Mouse (Mus musculus) c-Kit-positive CD71-negative TER-119-negative erythroid progenitor cells, embryonic 14.5 days (primary cell): ENCODE data around the gene Dnah7b.
"Not testable (repeated sequence)": the region's sequence is repeated elsewhere in the genome, so short reads cannot be mapped to it uniquely, and the experiment has no call there.

Experiments used
- DNase-seq: peaks from one replicate; pipeline ENCODE4 v3.0.0-alpha.2; 2013; ENCODE audit warnings: low read depth

Gene Dnah7b

DNA sequence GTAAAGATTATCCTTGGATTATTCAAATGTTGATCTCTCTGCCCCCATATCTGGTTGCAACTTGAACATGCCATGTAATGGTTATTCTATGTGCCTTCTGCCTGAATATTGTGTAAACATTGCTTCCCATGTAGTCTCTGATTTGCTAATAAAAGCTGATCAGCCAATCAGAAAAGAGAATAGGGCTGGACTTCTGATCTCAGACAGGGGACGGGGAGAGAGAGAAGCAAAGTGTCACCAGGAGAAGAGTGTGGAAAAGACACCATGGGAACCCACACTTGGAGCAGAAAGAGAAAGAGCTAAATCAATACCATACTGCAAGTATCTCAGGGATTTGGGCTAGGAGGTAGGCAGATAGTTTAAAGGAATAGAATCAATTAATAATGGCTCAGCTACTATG lies at the start of gene Dnah7b:
Dnah7b (plus strand) TSS at position 301 of the 400 bp plus-strand sequence.
- DNase-seq, result no peak

DNA sequence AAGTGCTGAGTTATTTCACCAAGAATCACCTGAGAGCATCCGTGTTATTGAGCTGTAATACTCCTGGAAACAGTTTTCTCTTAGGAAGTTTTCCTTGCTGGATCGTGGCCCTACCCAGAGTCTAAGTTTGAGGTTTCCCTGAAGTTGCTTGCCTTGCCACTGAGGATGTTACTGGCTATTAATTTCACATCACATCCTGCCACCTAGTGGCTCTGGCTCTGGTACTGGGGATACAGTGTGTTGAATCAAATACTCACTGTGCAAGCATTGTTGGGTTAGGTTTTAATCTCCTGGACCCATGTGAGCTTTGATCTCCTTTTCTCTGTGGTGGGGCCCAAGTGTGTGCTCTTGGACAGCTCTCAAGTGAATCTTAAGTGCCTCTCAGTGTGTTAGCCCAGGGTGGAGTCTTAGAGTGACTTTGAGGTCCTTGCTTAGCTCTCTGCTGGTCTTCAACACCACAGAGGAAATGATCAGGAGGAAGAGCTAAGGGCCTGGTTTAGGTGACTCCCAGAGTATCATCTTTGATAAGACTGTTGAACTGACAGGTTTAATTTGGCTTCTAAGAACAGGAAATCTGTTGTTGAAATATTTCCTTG lies 47.6 kb upstream of the Dnah7b start:
- no peak for DNase-seq

DNA sequence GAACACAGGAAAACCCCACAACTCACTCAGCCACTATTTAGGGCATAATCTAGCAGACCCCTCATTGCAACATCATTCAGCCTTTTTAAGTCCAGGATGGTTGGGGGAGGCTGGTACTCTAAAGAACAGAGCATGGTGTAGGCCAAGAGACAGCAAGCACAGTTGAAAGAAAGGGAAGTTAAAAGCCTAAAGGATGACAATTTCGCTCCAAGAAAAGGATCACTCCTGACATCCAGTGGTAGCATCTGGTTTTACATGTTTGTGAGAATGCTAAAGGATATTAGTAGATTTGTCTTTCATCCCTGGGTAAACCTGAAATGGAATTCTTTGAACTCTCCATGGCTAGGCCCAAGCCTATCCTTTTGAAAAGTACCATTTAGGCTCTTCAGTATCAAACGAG lies 43.9 kb upstream of the Dnah7b start:
- DNase-seq, result peak; percentile 26

DNA sequence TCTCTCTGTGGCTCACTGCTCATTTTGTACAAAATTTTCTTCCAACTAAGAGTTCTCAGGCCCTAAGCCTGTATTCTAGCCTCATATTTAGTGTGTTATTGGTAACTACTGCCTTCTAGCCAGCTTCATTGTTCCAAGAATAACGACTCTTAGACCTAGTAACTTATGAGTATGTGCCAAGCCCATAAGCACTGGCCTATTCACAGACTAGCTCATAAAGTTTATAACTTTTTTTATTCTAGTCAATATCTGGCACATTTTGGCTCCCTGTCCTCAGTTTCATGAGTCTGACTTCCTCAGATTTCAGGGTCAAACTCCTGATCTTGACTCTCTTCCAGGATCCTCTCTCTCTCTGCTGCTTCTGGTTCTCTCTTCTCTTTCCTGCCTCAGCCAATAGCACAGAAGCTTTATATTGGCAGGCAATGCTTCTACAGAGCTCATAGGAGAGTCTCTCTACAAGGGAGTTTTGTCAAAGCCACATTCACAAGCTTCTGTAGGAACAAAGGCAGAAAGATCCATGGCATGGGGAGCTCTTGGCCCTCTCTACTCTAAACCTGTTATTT lies 34.0 kb upstream of the Dnah7b start:
- DNase-seq, result no peak

DNA sequence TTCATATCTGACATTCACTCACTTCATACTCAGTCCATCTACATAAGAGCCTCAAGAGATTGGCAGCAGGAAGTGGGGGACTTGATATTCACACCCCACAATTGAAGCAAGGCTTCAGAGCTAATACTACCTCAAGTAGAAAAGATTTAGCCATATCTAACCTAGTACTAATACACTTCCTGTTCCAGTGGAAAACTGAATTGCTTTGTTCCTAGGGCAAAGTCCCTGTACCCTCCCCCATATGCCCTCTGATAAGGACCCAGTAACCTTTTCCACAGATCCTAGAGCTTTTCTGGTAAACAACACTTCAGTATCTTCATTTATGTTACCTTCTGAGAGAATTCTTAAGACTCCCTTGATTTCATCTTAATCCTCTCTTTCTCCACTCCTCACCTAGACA lies 17.9 kb upstream of the Dnah7b start:
- no peak for DNase-seq

DNA sequence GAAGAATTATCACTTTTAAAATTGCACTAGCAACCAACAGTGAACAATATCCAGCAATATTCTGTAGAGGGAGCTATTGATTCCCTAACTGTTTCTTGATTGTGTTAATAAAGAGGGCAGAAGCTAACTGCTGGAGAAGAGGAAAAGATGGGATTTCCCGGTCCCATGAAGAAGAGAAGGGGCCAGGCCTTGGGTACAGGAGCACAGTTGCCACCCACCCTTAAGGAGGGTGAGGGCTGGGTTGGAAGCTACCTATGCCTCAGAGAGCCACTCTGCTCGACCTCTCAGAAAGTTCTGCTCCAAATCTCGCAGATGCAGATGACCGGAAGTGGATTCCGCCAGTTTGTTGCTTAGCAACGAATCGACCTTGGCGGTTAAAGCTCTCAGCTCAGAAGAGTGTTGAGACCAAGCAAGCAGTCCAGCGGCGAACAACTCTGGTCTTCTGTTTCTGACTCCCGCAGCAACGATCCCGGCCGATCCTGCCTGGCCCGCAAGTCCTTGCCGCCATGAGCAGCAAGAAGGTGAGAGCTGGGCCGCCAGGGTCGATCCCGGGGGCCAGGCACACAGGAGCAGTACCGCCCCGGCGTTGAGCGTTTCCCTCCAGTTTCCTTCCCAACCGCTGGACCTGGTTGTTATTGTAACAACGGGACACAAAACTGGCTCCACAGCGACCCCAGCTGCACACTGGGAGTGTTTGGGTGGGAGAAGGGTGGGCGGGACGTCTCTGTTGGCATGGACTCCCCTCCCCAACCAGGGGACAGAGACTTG lies 553 bp downstream of the Dnah7b start:
- no peak for DNase-seq

DNA sequence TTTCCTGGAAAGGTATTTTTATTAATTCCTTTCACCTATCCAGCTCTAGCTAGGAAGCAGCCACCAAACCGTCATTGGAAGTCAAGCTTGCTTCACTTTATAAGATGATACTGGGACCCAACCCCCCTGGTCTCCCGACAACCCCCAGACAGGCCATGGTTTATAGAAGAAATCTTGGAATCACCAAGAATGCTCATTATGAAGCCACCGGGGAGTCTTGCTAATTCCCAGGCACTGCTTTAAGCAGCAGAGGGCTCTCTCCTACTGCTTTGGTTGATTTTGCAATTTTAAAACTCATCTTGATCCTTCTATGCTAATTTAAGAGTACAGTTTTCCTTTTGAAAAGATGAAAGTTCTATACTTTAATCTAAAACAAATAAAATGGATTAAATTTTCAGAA lies 2.7 kb downstream of the Dnah7b start:
- DNase-seq, result not testable (repeated sequence)

DNA sequence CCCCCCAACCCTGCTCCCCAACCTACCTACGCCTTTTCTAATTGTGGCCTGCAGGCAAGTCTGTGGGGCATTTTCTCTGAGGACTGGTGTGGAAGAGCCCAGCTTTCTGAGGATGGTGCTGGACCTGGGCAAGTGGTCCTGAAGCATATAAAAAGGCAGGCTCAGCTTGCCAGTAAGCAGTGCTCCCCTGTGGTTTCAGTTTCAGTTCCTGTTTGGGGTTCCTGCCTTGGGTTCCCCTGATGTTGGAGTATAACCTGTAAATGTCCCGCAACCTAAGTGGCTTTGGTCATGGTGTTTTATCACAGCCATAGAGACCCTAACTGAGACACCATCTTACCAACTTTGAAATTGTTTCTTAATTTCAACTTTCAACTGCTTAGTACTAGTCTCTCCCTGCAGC lies 11.8 kb downstream of the Dnah7b start:
- DNase-seq, result no peak

DNA sequence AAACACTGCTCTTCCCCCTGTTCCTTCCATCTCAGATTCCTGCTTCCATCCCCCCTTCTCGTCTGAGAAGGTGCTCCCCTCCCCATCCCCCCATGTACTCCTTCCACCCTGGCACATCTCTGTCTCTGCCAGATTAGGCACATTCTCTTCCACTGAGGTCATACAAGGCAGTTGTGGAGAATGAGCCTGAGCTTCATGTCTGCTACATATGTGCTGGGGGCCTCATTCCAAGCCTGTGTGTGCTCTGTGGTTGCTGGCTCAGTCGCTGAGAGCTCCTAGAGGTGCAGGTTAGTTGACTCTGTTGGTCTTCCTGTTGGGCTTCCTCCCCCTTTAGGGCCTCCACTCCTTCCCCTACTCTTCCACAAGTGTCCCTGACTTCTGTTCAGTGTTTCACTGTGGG lies 34.4 kb downstream of the Dnah7b start:
- no peak for DNase-seq

DNA sequence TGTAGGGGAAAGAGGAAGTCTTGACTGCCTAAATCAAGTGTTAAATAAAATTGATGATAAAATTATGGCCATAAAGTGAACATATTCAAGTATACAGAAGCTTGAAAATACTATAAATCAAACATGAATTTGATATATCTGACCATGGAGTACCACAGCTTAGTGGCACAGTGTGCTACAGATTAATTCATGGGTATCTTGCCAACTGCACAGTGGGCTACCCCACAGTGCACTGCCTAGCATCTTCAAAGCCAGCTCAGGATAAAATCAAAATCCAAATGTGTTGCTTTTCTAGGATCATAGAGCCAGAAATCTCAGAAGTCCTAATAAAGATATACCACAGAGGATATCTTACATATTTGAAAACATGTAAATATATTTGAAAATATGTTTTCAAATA lies 46.5 kb downstream of the Dnah7b start:
- DNase-seq, result not testable (repeated sequence)

DNA sequence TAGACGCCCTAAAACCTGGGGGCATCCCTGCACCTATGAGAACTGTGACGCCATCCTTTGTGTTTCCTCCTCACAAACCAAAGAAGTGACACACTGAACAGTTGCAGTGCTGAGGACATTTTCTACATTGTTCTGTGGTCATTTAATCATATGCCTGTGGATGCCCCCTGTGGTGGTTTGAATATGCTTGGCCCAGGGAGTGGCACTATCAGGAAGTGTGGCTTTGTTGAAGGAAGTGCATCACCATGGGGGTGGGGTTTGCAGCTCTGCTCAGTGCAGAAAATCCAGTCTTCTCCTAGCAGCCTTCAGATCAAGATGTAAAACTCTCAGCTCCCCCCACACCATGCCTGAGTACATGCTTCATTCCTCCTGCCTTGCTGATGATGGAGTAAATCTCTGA lies 51.1 kb downstream of the Dnah7b start:
- not testable (repeated sequence) for DNase-seq

DNA sequence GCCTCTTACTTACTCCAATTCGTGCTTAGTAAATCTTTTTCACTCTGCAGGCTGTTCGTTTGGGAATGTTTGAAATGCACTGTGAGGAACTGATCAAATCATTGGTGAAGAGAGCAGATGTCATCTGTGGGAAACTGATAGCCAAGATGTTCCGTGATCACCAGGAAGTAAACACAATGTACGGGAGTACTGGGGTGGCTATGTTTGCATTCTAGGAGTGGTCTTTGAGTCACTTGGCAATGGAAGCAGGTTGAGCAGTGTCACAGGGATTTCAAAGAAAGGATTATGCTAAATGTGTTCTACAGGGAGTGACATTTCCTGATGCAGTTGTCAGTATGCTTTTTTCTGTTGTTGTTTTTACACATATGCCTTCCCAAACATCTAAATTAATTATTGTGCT lies 61.9 kb downstream of the Dnah7b start:
- no peak for DNase-seq

DNA sequence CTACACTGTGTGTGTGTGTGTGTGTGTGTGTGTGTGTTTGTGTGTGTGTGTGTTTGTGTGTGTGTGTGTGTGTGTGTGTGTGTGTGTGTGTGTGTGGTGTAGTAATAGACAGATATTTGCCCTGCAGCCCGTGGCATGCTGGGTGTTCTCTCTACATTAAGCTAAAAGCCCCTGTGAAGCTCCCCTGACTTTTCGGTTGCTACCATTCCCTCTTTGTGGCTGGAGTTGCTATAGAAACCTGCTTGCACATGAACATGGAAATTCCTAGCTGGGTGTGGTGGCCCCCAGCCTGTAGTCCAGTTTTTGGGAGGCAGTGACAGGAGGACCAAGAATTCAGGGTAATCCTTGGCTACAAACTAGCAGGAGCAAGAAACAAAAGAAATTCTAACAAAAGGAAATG lies 130.7 kb downstream of the Dnah7b start:
- not testable (repeated sequence) for DNase-seq

DNA sequence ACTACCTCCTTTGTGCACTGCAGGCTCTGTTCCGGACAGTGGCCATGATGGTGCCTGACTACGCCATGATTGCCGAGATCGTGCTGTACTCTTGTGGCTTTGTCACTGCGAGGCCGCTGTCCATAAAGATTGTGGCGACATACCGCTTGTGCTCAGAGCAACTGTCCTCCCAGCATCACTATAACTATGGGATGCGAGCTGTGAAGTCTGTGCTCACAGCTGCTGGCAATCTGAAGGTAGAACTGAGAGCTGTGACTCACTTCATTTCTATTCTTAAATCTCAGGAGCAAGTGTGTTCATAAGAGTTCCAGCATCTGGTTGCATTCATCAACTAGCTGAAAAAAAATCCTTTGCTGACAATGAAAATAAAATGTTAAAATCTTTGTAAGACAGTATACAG lies 135.1 kb downstream of the Dnah7b start:
- not testable (repeated sequence) for DNase-seq

DNA sequence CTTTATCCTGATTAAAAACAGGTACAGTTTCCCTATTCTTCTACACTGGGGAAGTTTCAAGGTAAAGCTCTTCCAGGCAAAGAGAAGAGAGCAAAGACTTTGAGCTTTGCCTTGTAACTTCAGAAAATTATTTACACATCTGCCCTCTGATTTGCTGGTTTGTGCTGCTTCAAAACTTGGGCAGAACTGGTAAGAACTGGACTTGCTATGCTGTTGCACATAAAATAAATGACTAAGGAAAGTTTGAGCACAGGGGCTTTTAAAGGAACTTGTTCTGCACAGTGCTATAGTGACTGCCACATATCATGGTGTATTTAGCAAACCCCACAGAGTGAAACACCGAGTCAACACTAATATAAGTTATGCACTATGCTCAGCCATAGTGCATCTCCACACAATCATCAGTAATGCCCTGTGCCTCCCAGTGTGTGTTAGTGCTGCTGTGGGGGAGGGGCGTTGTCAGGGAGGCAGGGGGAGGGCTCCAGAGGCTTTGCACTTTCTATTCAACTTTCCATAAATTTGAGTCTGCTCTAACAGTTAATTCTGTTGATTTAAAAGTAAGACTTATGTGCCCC lies 144.0 kb downstream of the Dnah7b start:
- not testable (repeated sequence) for DNase-seq

DNA sequence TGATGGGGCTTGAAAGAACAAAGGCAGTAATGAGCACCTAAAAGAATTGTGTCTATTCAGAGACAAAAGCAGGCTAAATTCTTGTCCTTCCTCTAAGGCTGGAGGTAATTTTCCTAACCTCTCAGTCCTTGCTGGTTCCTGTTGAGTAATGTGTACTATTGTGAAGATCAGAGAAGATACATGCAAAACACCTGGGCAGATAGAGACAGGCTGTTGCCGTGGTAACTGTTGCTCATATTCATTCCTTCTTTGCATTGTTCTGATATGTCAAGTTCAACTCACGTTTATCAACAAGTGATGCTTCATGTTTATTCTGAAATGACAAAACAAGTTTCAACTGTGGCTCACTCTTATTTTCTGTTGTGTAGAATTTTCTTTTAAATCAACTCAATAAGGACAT lies 156.6 kb downstream of the Dnah7b start:
- DNase-seq, result not testable (repeated sequence)

DNA sequence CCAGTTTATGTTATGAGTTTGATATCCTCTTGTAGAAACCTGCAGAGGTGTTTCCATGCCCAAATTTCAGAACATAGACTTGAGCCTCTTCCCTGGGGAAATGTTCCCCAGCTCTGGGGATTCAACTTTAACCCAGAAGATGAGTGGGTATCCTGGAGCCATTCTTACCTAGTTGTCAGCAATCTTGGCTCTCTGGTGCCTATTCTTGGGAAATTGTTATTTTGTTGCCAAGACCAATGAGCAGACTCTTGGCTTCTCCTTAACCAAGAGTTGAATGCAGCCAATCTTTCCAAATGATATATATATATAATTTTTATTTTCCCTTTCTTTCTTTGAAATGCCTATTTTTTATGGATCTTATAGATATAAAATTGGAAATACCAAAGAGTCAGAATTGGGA lies 160.0 kb downstream of the Dnah7b start:
- not testable (repeated sequence) for DNase-seq

DNA sequence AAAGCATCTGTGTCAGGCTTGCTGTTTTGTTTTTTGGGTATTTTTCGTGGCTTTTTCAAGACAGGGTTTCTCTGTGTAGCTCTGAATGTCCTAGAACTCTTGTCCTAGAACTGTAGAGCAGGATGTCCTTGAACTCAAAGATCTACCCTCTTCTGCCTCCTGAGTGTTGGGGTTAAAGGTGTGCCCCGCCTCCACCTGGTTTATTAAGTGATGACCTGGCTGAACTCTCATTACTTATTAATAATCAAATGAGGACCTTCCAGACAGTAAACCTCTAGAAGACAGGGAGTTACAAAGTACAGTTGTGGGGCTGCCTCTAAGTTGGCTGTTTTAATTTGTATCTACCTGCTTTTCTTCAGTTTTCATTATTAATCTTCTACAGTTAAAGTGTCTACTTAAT lies 202.7 kb downstream of the Dnah7b start:
- not testable (repeated sequence) for DNase-seq

DNA sequence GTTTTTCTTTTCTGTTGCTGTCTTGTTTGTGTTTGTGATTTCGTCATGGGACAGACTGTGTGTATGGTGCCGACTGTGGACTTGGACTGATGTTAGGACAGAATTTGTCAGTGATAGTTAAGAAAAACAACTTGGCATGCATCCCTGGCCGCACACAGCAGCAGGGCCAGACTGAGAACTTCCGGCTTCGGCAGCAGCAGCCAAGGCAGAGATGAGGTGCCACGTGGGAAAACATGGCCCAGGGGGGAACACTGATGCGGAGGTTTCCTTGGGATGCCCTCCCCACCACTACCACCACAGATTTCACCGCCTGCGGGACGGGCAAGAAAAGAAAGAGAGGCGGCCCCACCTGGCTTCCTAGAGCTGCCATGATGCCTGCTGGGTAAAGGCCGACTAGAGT lies 205.8 kb downstream of the Dnah7b start:
- DNase-seq, result no peak

DNA sequence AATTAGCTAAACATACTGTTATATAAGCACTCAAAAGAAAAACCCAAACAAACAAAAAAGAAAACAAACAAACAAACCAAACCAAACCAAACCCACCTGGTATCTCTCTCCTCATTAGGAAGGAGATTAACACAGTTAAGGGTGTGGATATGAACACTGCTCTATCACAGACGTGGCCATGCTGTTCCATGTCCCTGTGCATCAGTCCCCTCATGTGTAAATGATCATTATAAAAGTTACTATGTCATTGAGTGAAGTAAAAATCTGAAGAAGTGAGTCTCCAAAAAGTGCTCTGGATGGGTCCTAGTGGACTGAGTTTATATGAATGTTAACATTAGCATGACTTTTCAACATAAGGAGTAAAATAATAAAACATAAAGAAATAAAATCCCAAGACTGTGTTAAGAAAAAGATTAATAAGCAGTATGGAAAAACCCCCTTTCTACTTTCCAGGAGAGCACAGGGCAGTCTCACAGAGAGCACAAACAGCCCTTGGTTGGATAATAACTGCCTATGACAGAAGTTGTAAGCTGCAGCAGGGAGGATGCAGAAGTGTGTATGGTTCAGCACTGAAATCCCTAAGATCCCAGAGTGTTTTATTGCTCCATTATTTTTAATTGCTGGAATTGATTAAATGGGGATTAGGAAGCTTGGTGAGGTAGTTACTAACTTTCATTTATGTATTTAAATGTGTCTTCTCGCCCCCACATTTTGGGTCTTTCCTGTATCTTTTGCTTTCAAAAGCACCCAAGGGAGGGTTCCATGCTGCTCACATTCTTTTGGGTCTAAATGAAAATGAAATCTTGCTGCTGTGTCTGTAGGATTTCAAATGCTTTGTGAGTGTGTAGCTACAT lies 212.2 kb downstream of the Dnah7b start:
- not testable (repeated sequence) for DNase-seq

DNA sequence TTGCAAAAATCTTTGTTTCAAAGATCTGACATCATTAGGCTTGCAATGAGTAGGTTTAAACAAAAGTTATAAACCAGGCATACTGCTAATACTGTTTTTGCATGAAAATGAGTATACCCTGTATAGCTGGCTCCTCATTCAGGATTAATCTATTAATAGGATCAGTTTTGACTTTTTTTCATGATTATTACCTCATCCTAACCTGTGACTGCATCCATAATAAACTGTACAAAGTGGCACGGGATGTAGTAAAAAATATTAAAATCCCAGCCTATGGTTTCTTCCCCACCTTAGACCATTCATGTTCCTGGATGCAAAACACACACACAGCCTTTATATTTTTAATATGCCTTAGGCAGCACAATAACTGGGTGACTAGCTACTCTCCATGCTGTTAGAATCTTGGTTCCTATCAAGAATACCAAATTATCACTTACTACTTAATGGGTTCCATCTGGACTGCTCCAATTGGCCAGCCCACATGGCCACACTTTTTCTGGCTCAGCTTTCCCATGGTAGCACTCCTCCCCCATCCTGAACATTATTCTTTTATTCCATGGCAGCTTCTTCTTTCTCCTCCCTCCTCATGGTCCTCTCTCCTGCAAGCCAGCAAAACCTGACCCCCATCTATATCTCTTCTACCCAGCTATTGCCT lies 212.9 kb downstream of the Dnah7b start:
- DNase-seq, result not testable (repeated sequence)

DNA sequence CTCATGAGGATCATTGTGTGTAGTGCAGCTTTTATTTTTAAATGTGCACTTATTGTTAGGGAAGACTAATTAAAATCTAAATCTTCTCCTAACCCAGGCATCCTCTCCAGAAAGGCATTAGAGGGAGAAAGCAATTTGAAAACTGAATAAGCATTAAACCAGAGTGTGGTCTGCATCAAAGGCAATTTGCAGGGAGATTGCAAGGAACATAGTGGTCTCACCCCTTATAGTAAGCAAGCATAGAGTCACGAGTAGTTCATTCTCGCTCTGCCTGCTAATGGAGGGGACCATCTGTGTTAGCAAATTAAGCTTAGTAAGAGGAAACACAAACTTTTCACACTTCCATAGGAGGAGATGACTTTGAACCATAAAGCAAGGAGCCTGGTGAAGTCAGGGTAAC lies 228.3 kb downstream of the Dnah7b start:
- not testable (repeated sequence) for DNase-seq
